Mouse (Mus musculus) stomach, embryonic 14.5 days (tissue): ENCODE measurements around the gene Olfr214. TPM values are rescaled to one million over a fixed set of nuclear protein-coding genes. Genes with fewer than 3 reads are reported as not detected.
"Not testable (repeated sequence)": the region's sequence is repeated elsewhere in the genome, so short reads cannot be mapped to it uniquely, and the experiment has no call there.

Source experiments
- ATAC-seq: fragments of 200-750 bp; cut with Nextera tagmentation; 2 replicates; pipeline ENCODE4 v1.8.0; 2017; ENCODE audit warnings: low read depth, moderate TSS enrichment; ENCODE audit not compliant: insufficient number of reproducible peaks, insufficient read depth, low FRiP score
- H3K27ac ChIP-seq: fragments of 300-500 bp; sonication (generic); 2 replicates; pipeline ENCODE4 v1.5.1; 2014; ENCODE audit warnings: mild to moderate bottlenecking, low read length, moderate library complexity, mixed read lengths
- H3K27me3 ChIP-seq: fragments of 300-500 bp; sonication (generic); 2 replicates; pipeline ENCODE4 v1.6.1; 2014; ENCODE audit warnings: low read length, control low read depth, mixed read lengths; ENCODE audit not compliant: control insufficient read depth, insufficient read depth
- H3K36me3 ChIP-seq: fragments of 300-500 bp; sonication (generic); 2 replicates; pipeline ENCODE4 v1.6.1; 2014; ENCODE audit warnings: mild to moderate bottlenecking, control low read depth, low read length, moderate library complexity, mixed read lengths; ENCODE audit not compliant: control insufficient read depth, insufficient read depth
- H3K4me1 ChIP-seq: fragments of 300-500 bp; sonication (generic); 2 replicates; pipeline ENCODE4 v1.6.1; 2014; ENCODE audit warnings: low read length, control low read depth, mixed read lengths; ENCODE audit not compliant: control insufficient read depth, insufficient read depth
- H3K4me2 ChIP-seq: fragments of 300-500 bp; sonication (generic); replicated peaks from 2 replicates; pipeline ENCODE4 v1.6.1; 2014; ENCODE audit warnings: low read depth, low read length, control low read depth
- H3K4me3 ChIP-seq: fragments of 300-500 bp; sonication (generic); 2 replicates; pipeline ENCODE4 v1.5.1; 2014; ENCODE audit warnings: low read depth, low read length, control low read depth
- H3K9ac ChIP-seq: fragments of 300-500 bp; sonication (generic); replicated peaks from 2 replicates; pipeline ENCODE4 v1.6.1; 2014; ENCODE audit warnings: low read depth, mild to moderate bottlenecking, control low read depth, low read length, moderate library complexity, mixed read lengths
- H3K9me3 ChIP-seq: fragments of 300-500 bp; sonication (generic); 2 replicates; pipeline ENCODE4 v1.6.1; 2016; ENCODE audit warnings: low read depth, low read length, control low read depth; ENCODE audit not compliant: control insufficient read depth
- whole genome bisulfite sequencing: fragments of 180-500 bp; shearing (Covaris S2); extraction: QIAGEN DNeasy Blood & Tissue Kit; methylation state at CpG from one replicate; pipeline ENCODE4 v1.1.7; 2014; 5-methylcytosine and 5-hydroxymethylcytosine counted together
- polyA plus RNA-seq: library from polyadenylated mRNA; unstranded; fragments of >200 nt; fragmentation: Nextera tagmentation; extraction: Ambion mirVana; gene quantifications from 2 replicates; pipeline ENCODE4 v1.2.1, GENCODE M21; 2014

The Olfr214 gene
- polyA plus RNA-seq, 1 experiment from 2014 or later, result not detected

- not testable (repeated sequence) for H3K4me1 ChIP-seq, H3K9me3 ChIP-seq, H3K36me3 ChIP-seq, ATAC-seq, H3K4me3 ChIP-seq, H3K4me2 ChIP-seq, H3K27me3 ChIP-seq, H3K9ac ChIP-seq, H3K27ac ChIP-seq
Measured at GRCm38 (mm10) chr6:116600969-116601368, 46.9 kb downstream of the Olfr214 start.

GRCm38 (mm10) chr6:116607230-116607629, 53.2 kb downstream of the Olfr214 start:
- Histone ChIP-seq H3K4me3 (no peak overlapping the region), H3K9ac (no peak overlapping the region), H3K4me1 (no peaks in the 10 kb centered on the region), H3K27ac (no peak overlapping the region), H3K4me2 (no peak overlapping the region), H3K9me3 (no peaks in the 10 kb centered on the region), H3K36me3 (no peaks in the 10 kb centered on the region), H3K27me3 (no peaks in the 10 kb centered on the region)
- ATAC-seq, result no peak
- 44% methylated on average over 4 of the region's 4 CpGs for WGBS

Other genes starting within 250 kb of the Olfr214 start
- gene March8, start 216.2 kb upstream of the Olfr214 start, polyA plus RNA-seq, result 34.3 and 38.8 TPM in 2 replicates
- 1.1 and 2.3 TPM in 2 replicates for gene Alox5, start 93.1 kb upstream of the Olfr214 start, polyA plus RNA-seq
- not detected in 2 replicates for gene Olfr211, start 65.1 kb upstream of the Olfr214 start, polyA plus RNA-seq
- gene Olfr212, start 47.7 kb upstream of the Olfr214 start, polyA plus RNA-seq, result not detected in 2 replicates
- not detected in 2 replicates for gene Olfr213, start 15.8 kb upstream of the Olfr214 start, polyA plus RNA-seq
- 0.25 and 0.38 TPM in 2 replicates for gene Gm5580, start 3.1 kb upstream of the Olfr214 start, polyA plus RNA-seq
- gene Olfr215, start 30.0 kb downstream of the Olfr214 start, polyA plus RNA-seq, result not detected in 2 replicates
- 170 and 178 TPM in 2 replicates for gene Zfp422, start 74.8 kb downstream of the Olfr214 start, polyA plus RNA-seq
- gene Depp1, start 96.4 kb downstream of the Olfr214 start, polyA plus RNA-seq, result 33.0 and 33.8 TPM in 2 replicates
- 11.3 and 13.1 TPM in 2 replicates for gene Rassf4, start 119.7 kb downstream of the Olfr214 start, polyA plus RNA-seq
- gene Tmem72, start 162.7 kb downstream of the Olfr214 start, polyA plus RNA-seq, result 0.06 and 0.07 TPM in 2 replicates